Mouse (Mus musculus) bone marrow macrophage, adult 2 months (primary cell): ENCODE data around the gene Skap1. TPM values are rescaled to one million over a fixed set of nuclear protein-coding genes. Genes with fewer than 3 reads are reported as not detected.
"Not testable (repeated sequence)": the region's sequence is repeated elsewhere in the genome, so short reads cannot be mapped to it uniquely, and the experiment has no call there.

ENCODE experiments used
- H3K27ac ChIP-seq: 2 replicates; pipeline ENCODE4 v1.5.1; 2012; ENCODE audit warnings: low read depth, low read length; ENCODE audit not compliant: insufficient read depth
- H3K4me1 ChIP-seq: 2 replicates; pipeline ENCODE4 v1.6.1; 2012; ENCODE audit warnings: low read length; ENCODE audit not compliant: control insufficient read depth, insufficient read depth
- H3K4me3 ChIP-seq: 2 replicates; pipeline ENCODE4 v1.5.1; 2012; ENCODE audit warnings: mild to moderate bottlenecking, low read length, moderate library complexity; ENCODE audit not compliant: insufficient read depth
- CTCF ChIP-seq: IDR thresholded peaks from 2 replicates; pipeline ENCODE4 v1.5.1; 2012; ENCODE audit warnings: low read depth, mild to moderate bottlenecking, low read length, moderate library complexity
- POLR2A ChIP-seq: IDR thresholded peaks from 2 replicates; pipeline ENCODE4 v1.6.1; 2012; ENCODE audit warnings: mild to moderate bottlenecking, low read depth, low read length, borderline replicate concordance
- polyA plus RNA-seq: library from polyadenylated mRNA; stranded (reverse); fragments of >200 nt; gene quantifications from 2 replicates; pipeline ENCODE4 v1.2.4, GENCODE M21; 2012; ENCODE audit not compliant: missing spikeins, insufficient read depth, insufficient read length

Gene Skap1
- polyA plus RNA-seq, 1 experiment, result not detected

- Histone ChIP-seq H3K4me1 (peaks cover 6% of the 10 kb centered on the region; the same call in 1 of the 2 replicates), H3K4me3 (no peak overlapping the region), H3K27ac (no peak overlapping the region)
- TF ChIP-seq CTCF (no peak), POLR2A (no peak)
Measured at GRCm38 (mm10) chr11:96697467-96697866, 233.1 kb downstream of the Skap1 start.

- TF ChIP-seq CTCF, result no peak
- TF ChIP-seq POLR2A, result no peak
- Histone ChIP-seq H3K4me1 (no peaks in the 10 kb centered on the region), H3K27ac (no peak overlapping the region), H3K4me3 (no peak overlapping the region)
Measured at GRCm38 (mm10) chr11:96703813-96704212, 239.4 kb downstream of the Skap1 start.

GRCm38 (mm10) chr11:96711268-96711667 lies 246.9 kb downstream of the Skap1 start:
- no peak overlapping the region for H3K4me3 ChIP-seq
- TF ChIP-seq CTCF, result no peak
- no peak for TF ChIP-seq POLR2A
- H3K27ac ChIP-seq, result no peak overlapping the region
- H3K4me1 ChIP-seq, result peaks cover 2% of the 10 kb centered on the region; the same call in 1 of the 2 replicates

- TF ChIP-seq CTCF (no peak), POLR2A (no peak)
- Histone ChIP-seq H3K4me3 (no peak overlapping the region), H3K27ac (no peak overlapping the region)
Measured at GRCm38 (mm10) chr11:96711670-96712069, 247.3 kb downstream of the Skap1 start.

GRCm38 (mm10) chr11:96713210-96714005 lies 249.0 kb downstream of the Skap1 start:
- no peak overlapping the region for H3K4me3 ChIP-seq
- H3K27ac ChIP-seq, result no peak overlapping the region
- H3K4me1 ChIP-seq, result peaks cover 2% of the 10 kb centered on the region; the same call in 1 of the 2 replicates
- TF ChIP-seq CTCF, result no peak
- TF ChIP-seq POLR2A, result no peak

More at GRCm38 (mm10) chr11:96711670-96712069, 247.3 kb downstream of the Skap1 start:
- peaks cover 2% of the 10 kb centered on the region; the same call in 1 of the 2 replicates for H3K4me1 ChIP-seq

- Histone ChIP-seq H3K27ac (no peak overlapping the region), H3K4me1 (peaks cover 2% of the 10 kb centered on the region; the same call in 1 of the 2 replicates), H3K4me3 (no peak overlapping the region)
- TF ChIP-seq CTCF (no peak), POLR2A (no peak)
Measured at GRCm38 (mm10) chr11:96714011-96714410, 249.6 kb downstream of the Skap1 start.

- H3K4me1 ChIP-seq, H3K4me3 ChIP-seq, H3K27ac ChIP-seq: not testable (repeated sequence)
Measured at GRCm38 (mm10) chr11:96715168-96715567, 250.8 kb downstream of the Skap1 start.

GRCm38 (mm10) chr11:96718609-96719008 lies 254.2 kb downstream of the Skap1 start:
- H3K27ac ChIP-seq, result no peak overlapping the region
- no peak for TF ChIP-seq CTCF
- no peak for TF ChIP-seq POLR2A
- peaks cover 2% of the 10 kb centered on the region; the same call in 1 of the 2 replicates for H3K4me1 ChIP-seq
- H3K4me3 ChIP-seq, result no peak overlapping the region

GRCm38 (mm10) chr11:96725833-96726232 lies 261.4 kb downstream of the Skap1 start:
- Histone ChIP-seq H3K4me1 (no peaks in the 10 kb centered on the region), H3K27ac (no peak overlapping the region), H3K4me3 (no peak overlapping the region)
- no peak for TF ChIP-seq POLR2A
- TF ChIP-seq CTCF, result no peak

GRCm38 (mm10) chr11:96728577-96728976 lies 264.2 kb downstream of the Skap1 start:
- H3K27ac ChIP-seq, result no peak overlapping the region
- no peak for TF ChIP-seq CTCF
- TF ChIP-seq POLR2A, result no peak

GRCm38 (mm10) chr11:96729462-96729861 lies 265.1 kb downstream of the Skap1 start:
- no peaks in the 10 kb centered on the region for H3K4me1 ChIP-seq
- H3K4me3 ChIP-seq, result no peak overlapping the region
- no peak overlapping the region for H3K27ac ChIP-seq
- TF ChIP-seq POLR2A, result no peak
- no peak for TF ChIP-seq CTCF

More at GRCm38 (mm10) chr11:96728577-96728976, 264.2 kb downstream of the Skap1 start:
- no peaks in the 10 kb centered on the region for H3K4me1 ChIP-seq
- H3K4me3 ChIP-seq, result no peak overlapping the region
